Mouse (Mus musculus) urinary bladder, adult 18-20 months (tissue): ENCODE measurements around the gene Mgat5b.
"Not testable (repeated sequence)": the region's sequence is repeated elsewhere in the genome, so short reads cannot be mapped to it uniquely, and the experiment has no call there.

ENCODE experiments used
- DNase-seq, 2 experiments: peaks; one replicate each; pipeline ENCODE4 v3.0.0; 2022; ENCODE audit warnings: low spot score in 2 of 2, mixed read lengths in 2 of 2

Mgat5b gene

DNA sequence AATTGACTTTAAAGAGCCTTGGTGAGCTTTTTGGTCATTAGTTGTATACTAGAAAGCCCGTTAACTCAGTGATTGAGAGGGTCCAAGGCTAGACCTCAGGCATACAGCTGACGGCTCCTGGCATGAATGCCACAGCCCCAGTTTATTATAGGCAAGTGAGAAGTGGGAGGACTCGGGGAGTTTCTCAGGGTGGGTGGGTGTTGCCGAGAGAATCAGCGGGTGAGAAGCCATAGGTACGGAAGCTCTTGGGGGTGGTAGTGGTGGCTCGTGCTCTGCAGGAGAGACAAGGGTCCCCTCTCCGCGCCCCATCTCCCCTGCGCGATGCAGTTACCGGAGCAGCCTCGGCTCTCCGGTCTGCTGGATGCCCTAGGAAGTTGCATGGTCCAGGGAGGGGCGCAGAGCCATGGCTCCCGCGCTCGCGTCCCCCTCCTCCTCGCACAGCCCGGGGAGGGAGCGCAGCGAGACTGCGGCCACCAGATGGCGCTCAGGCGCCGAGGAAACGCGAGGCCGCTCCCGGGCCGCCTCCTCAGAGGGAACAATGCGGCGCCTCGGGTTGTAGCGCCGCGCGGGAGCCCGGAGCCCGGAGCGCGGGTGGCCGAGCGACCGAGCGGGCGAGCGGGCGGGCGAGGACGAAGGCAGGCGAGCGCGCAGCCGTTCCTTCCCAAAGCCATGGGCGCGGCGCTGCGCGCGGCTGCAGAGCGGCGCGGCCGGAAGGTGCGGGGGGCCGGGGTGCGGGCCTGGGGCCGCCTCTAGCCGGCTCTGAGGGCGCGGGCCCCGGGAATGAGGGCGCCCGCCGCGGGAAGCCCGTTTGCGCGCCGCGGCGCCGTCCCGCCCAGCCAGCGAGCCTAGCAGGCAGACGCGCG lies at the start of gene Mgat5b:
Gene Mgat5b, plus strand, starts transcription at position 541 of the 863 bp plus-strand sequence.
- peak; percentile 54 to 82 for DNase-seq

DNA sequence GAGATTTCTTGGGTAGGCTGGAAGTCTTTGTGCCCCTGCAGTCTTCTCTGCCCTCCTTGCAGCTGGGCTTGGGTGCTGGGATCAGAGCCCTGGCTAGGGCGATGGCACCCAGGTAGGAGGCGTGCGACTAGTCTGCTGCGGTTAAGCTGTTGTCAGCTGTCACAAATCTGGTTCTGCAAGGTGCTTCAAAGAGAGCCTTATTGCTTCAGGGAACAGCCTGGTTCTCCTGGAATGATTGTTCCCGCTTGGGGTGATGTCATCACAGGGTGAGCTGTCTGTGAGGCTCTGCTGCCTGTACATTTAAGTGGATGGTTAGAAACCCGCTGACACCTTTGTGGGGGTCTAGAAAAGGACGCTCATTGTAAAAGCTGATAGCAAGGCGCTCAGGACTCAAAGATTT lies 49.4 kb upstream of the Mgat5b start:
- peak; percentile 23 to 45 for DNase-seq

DNA sequence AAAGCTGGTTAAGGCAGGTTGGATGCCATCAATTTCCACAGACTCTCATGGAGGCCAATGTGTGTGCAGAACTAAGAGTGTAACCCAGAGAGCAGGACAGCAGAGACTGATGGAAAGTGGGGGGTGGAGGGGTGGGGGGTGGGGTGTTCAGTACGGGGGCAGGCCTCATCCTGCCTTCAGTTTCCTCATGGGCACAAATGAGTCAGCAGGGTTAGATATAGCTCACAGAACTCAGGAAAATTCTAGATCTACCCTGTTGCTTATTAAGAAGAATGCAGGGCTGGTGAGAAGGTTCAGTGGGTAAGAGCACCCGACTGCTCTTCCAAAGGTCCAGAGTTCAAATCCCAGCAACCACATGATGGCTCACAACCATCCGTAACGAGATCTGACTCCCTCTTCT lies 49.0 kb upstream of the Mgat5b start:
- no peak for DNase-seq

DNA sequence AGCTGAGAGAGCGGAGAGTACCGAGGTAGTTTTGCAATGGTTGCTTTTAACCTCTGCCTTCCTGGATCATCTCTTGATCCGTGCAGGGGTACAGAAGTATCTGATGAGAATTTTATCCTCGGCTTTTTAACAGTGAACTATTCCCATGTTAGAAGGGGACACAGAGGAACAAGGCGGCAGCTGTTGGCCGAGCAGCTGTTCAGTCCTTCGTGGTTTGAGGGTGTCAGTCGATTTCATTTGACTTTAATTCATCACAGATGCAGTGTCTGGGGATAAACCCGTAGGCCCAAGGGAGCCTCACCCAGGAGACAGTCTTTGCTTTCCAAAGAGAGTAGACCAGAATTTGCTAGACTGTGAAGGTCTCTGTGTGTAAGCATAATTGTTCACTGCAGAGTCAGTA lies 47.1 kb upstream of the Mgat5b start:
- no peak for DNase-seq

DNA sequence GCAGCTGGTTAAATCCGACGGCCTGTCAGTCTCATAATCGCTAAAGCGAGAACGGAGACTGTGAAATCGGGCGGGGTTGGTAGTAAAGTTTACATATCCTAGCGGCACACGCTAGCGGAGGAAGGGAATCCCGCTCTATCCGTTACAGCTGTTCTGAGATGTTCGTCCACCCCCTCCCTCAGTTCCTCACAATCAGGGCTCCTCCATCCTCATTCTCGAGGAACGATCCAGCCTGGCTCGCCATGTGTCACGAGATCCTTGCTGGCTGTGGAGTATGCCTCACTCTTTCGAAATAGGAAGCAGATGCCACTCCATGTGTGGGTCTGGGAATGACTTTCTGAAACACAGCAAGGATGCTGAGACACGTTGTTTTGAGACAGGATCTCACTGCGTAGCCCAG lies 44.7 kb upstream of the Mgat5b start:
- DNase-seq: no peak

DNA sequence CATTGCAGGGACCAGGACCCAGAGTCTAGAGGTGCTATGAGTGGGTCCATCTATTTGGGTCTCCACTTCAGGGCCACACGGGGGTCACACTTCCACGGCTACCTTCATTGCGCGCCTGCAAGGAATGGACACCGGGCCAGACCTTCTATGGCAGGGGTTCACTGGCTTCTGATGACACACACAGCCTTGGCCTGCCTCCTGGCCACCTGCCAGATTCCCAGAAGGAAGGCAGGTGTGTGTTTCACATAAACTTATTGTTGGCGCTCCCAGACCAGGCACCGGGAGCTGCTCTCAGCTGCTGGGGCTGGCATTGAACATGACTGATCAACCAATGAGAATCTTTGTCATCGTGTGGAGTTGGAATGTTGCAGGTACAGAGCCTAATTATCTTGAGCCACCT lies 40.2 kb upstream of the Mgat5b start:
- DNase-seq: no peak

DNA sequence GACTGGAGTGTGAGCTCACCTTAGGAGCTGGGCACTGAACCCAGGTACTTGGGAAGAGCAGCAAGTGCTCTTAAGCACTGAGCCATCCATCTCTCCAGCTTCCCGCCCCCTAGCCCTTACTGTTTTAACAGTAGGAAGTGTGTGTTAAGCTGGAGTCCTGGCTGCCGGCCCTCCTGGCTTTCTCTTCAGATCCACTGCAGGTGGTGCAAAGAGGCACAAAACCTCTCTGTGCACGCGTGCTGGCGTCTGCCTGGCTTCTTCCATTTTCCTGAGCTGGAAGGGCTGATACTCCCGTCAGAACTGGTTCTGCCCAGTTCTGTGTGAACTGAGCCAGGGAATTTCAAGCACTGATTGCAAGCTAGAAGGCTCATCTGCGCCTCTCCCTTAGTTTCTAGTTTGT lies 37.8 kb upstream of the Mgat5b start:
- DNase-seq: no peak

DNA sequence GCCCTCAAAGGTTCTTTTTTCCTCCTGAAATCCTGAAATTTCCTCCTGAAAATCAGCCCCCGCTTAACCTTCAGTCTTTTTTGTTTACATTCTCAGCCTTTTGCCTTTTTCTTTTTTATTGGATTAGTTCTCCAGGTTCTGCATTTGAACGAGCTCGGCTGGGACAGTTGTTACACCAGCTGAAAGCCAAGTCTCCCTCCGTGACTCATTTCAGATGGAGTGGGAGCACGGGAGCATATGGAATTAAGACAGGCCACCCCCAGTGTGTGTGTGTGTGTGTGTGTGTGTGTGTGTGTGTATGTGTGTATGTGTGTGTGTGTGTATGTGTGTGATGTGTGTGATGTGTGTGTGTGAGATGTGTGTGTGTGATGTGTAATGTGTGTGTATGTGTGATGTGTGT lies 37.2 kb upstream of the Mgat5b start:
- DNase-seq: no peak

DNA sequence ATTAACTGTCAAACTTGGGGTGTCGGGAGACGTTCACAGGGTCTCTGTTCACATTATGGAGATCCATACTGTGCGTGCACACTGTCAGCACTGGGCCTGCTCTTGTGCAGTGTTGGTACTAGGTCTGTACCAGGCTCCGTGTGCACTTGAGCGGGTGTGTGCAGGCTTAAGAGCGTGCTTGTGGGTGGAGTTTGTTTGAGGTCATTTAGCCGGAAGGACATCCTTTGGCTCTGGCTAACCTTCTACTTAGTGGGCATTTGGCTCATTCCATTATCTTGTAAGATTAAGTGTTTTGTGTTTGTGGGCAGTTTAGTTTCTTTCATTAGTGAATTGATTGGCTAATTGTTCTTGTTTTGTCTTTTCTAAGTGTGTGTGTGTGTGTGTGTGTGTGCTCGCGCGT lies 36.2 kb upstream of the Mgat5b start:
- DNase-seq: no peak

DNA sequence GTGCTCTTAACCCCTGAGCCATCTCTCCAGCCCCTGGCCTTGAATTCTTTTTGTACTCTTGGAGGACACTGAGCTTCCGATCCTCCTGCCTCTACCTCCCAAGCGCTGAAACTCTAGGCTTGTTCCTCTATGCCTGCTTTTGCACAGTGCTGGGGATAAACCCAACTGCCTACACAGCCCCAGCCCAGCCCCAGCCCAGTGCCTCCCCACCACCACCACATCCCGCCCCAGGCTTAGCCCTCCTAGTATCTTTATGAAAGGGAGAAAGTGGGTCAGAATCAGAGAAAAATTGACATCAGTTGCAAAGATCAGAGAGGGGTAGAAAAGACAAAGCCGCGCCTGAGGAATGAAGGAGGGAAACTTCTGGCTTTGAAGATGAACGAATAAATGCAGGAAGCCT lies 34.6 kb upstream of the Mgat5b start:
- DNase-seq: no peak

DNA sequence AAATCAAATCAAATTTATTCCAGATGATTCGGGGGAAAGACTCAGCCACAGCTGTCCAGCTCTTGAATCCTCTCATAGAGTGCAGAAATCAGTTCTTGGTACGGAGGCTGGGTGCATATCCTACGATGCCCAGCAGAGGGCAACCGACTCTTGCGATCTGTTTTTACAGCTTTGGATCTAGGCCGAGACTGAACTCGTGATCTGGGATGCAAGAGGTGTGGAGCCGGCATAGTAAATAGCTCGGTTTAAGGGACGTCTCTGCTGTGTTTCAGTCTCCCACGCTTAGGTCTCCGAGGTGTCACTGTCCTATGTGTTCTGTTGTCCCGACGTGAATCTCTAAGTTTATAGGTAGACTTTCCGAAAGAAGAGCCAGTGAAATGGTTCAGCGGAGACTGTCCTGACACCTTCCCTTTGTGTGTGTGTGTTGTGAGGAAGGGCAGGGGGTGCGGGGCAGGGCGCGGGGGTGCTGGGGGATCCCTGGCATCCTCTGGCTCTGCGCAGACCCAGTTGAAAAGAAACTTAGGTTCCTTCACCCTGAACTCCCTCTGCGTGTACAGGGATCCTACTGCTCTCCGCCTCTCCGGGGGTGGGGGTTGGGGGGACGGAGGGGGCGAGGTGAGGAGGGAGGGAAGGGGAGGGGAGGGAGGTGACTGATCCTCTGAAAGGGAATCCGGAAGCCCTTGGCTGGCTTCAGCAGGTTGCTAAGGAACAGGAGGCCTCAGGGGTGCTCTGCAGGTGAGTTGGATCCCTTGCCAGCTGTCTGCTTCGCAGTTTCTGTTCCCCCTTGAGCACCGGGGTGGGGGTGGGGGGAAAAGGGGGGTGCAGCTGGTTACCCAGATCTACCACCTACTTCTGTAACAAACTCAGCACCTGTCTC lies 33.1 kb upstream of the Mgat5b start:
- DNase-seq: peak; percentile 53 to 62

DNA sequence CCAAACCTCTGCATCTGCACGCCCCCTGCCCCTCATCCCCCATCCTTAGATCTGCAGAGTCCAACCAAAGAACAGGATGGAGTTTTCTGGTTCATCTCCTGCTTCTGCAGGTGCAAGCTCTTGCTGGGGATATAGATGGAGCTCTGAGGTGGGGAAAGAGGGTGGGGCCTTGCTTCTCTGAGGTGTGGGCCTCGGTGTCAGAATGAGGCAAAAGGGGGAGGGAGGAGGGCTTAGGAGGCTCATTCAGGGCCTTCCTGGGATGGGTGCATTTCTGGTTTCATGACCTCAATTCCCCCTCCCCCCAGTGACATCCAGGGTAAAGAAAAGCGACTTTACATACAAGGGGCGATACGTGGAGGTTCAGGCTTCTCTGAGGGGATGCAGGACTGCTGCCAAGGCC lies 31.5 kb upstream of the Mgat5b start:
- DNase-seq: no peak

DNA sequence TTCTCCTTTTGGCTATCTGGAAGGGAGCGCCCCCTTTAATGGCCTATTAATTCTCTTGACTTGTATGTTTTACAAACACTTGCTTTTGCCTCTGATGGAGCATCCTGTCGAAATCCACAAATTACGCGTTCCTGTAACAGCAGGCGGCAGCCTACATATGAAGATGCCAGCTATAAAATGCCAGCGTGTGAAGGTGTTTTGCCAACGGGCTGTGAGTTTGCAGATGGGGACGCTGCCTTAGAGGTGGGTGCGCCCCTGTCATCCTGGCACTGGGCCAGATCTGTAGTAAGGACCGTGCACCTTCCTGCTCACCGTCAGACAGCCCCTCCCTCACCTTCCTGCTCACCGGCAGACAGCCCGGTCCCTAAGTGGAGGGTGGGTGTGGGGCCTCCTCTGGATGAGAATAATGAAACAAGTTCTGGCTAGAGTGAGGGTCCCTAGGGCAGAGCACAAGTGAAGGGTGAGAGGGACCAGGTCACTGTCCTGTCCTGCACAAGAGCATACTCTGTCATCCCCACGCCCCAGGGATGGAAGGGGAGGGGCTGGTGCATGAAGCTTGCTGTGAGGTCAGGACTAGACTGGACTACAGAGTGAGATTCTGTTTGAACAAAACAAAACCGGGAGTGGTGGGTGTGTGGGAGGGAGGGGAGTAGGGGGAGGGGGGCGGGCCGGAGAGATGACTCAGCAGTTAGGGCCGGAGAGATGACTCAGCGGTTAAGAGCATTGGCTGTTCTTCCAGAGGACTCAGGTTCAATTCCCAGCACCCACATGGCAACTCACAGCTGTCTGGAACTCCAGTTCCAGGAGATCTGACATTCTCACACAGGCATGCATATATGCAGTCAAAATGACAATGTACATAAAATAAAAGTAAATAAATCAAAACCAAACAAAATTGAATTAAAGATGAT lies 24.9 kb upstream of the Mgat5b start:
- DNase-seq: no peak

DNA sequence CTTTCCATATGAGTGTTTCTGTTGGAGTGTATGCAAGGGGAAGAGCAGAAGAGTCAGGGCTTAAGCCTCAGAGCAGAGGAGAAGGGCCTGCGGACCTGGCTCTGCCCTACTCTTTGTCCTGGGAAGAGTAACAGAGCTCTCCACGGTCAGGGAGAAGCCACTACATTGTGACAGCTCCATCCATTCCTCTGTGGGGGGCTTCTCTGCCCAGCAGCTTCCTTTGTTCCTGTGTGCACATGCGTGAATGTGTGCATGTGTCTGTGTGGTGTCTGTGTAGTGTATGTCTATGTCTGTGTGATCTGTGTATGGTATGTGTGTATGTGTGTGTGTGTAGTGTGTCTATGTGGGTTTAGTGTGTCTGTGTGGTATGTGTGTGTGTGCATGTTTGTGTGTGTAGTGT lies 23.3 kb upstream of the Mgat5b start:
- no peak for DNase-seq

DNA sequence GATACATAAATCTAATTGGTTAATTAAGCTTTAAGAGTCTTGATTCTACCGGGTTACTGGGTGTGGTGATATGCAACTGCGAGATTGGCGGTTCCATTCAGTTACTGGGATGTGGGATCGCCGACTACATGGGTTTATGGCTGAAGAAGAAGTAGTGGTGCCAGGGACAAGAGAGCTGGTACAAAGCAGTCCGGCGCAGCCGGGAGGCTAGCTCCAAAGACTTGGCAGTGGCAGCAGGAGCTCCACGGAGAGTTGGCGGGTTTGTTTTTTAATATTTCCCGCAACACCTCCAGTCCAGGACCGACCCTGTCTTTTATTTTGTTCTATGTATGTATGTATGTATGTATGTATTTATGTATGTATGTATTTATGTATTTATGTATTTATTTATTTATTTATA lies 19.4 kb upstream of the Mgat5b start:
- DNase-seq: no peak

DNA sequence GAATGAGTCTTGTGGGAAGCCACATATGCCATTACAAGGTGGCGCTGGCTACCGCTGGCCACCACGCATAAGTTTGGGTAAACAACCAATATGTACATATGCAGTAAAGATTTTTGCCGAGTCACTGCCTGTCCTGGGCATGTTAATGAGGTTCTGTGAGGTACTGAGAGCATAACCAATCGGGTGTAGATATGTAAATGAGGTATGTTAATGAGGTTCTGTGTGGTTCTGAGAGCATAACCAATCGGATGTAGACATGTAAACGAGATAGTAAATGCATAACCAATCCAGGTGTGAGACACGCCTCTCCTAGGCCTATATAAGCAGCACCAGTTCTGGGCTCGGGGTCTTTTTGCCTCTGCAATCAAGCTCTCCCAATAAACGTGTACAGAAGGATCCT lies 16.1 kb upstream of the Mgat5b start:
- not testable (repeated sequence) for DNase-seq

DNA sequence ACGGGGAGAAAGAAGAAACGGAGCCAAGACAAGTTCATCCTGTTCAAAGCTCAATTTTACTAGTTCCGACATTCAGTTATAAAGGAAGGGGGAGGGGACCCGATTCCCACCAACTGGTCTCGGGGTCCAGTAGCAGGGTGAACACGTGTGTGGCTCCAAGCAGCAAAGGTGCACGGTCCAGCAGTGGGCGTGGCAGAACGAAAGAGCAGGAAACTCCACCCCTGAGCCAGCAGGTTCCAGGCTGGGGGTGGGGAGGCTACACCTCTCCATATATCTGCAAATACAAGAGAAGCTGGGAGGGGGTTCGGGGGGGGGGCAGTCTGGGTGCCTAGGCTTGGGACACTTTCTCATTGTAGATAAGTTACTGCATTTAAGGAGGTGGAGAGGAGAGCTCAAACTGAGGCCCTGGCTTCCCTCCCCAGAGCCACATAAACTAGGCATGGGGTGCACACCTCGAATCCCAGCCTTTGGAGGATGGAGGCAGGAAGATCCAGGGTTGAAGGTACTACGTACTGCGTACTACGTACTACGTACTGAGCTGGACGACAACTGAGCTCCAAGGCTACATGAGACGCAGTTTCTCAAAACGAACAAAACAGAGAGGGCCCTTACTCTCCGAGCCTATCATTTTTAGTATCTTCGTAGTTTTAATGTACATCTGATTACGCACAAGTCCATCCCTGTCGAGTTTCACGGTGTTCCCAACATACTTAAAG lies 12.8 kb upstream of the Mgat5b start:
- peak in 1 of 2 experiments; percentile 26 for DNase-seq

DNA sequence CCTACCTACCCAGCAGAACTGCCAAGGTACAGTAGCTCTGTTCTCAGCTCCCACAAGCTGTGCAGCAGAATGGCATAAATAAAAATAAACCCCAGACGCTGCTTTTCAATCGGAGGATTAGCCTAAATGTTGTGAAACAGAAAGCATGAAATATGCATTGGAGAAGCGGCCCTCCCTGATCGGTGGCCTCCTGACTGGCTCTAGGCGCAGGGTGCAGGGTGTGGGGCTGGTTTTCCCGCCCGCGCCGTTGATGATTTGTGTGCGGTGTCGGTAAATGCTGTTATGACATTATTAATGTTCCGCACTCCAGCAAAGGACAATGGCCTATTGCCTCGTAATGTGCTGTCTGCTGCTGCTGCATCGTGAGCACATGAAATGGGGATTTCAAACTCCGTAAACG lies 5.1 kb upstream of the Mgat5b start:
- DNase-seq: no peak

DNA sequence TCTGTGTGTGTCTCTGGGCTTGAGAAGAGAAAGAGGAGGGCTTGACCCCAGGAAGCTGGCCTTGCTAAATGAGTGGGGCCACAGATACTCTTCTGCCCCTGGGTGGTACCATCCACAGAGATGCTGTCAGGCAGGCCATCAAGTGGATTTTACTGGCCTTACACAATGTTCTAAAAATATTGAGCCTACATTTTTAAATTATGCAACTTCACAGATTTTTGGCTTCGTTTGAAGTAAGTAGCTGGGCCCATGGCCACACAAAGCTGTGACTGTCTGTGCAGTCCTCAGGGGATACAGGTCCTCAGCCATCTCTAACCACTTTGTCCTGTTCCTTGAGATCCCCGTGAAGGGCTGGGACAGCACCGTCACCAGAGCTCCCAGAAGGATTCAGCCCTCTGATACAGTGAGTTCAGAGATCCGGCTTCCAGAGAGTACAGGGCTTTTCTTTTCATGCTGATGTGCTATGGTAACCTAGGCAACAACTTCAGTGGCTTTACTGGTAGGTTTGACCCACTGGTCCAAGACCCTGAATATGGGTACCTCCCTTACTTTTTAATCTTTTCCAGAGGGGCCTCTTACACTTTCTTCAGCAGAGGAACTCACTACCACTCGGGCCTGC lies 4.3 kb upstream of the Mgat5b start:
- DNase-seq: no peak

DNA sequence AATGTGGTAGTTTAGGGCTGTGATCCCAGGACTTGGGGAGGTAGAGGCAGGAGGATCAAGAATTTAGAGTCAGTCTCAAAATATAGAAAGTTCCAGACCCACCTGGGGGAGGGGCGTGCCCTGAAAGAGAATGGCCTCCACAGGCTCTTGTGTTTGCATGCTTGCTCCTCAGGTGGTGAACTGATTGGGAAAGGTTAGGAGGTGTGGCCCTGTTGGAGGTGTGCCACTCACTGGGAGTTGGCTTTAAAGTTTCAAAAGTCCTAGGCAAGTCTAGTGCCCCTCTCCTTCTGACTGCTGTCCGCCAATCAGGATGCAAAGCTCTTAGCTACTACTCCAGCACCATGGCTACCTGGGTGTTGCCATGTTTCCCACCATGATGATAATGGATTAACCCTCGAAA lies 3.4 kb upstream of the Mgat5b start:
- DNase-seq: no peak

DNA sequence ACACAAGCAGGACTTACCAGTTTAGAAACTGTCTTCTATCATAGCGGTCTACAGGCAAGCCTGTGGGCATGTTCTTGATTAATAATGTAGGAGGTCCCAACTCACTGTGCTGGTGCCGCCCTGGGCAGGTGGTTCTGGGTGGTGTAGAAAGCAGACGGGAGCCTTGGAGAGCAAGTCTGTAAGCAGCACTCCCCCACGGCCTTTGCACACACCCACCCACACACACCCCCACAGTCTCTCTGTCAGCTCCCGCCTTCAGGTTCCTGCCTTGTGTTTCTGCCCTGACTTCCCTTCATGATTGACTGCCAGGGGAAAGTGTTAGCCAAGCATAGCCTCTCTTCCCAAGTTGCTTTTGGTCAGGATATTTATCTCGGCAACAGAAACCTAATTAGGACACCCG lies 1.3 kb upstream of the Mgat5b start:
- peak in 1 of 2 experiments; percentile 24 for DNase-seq
